Mouse (Mus musculus) liver, embryonic 16.5 days (tissue): ENCODE measurements at regions not wholly inside any gene's neighbourhood (a gene's known extent, or its start where the extent isn't known, plus 50 kb on each side); places are given as distances from the start of the nearest gene placed in this dataset.

ENCODE experiments used
- ATAC-seq: fragments of 200-750 bp; cut with Nextera tagmentation; 2 replicates; pipeline ENCODE4 v1.8.0; 2017; ENCODE audit warnings: low read depth, mild to moderate bottlenecking, moderate number of reproducible peaks, moderate library complexity
- H3K27ac ChIP-seq: fragments of 300-500 bp; sonication (generic); 2 replicates; pipeline ENCODE4 v1.5.1; 2014; ENCODE audit warnings: mild to moderate bottlenecking, low read length
- H3K27me3 ChIP-seq: fragments of 300-500 bp; sonication (generic); 2 replicates; pipeline ENCODE4 v1.6.1; 2014; ENCODE audit warnings: low read depth, low read length, mixed read lengths; ENCODE audit not compliant: control insufficient read depth, insufficient read depth
- H3K36me3 ChIP-seq: fragments of 300-500 bp; sonication (generic); 2 replicates; pipeline ENCODE4 v1.6.1; 2014; ENCODE audit warnings: mild to moderate bottlenecking; ENCODE audit not compliant: control insufficient read depth, insufficient read depth
- H3K4me1 ChIP-seq: fragments of 300-500 bp; sonication (generic); 2 replicates; pipeline ENCODE4 v1.6.1; 2014; ENCODE audit warnings: low read depth, low read length, mixed read lengths; ENCODE audit not compliant: control insufficient read depth
- H3K4me2 ChIP-seq: fragments of 300-500 bp; sonication (generic); 2 replicates; pipeline ENCODE4 v1.6.1; 2014; ENCODE audit warnings: low read depth, low read length, mixed read lengths
- H3K4me3 ChIP-seq: fragments of 300-500 bp; sonication (generic); 2 replicates; pipeline ENCODE4 v1.5.1; 2014; ENCODE audit warnings: low read depth, mild to moderate bottlenecking, low read length
- H3K9ac ChIP-seq: fragments of 300-500 bp; sonication (generic); 2 replicates; pipeline ENCODE4 v1.6.1; 2014; ENCODE audit warnings: low read depth, low read length
- H3K9me3 ChIP-seq: fragments of 300-500 bp; sonication (generic); replicated peaks from 2 replicates; pipeline ENCODE4 v1.6.1; 2016; ENCODE audit warnings: low read length; ENCODE audit not compliant: control insufficient read depth
- WGBS: fragments of 180-500 bp; shearing (Covaris S2); extraction: QIAGEN DNeasy Blood & Tissue Kit; methylation state at CpG from one replicate; pipeline ENCODE4 v1.1.7; 2014; ENCODE audit not compliant: insufficient replicate concordance; 5-methylcytosine and 5-hydroxymethylcytosine counted together

DNA sequence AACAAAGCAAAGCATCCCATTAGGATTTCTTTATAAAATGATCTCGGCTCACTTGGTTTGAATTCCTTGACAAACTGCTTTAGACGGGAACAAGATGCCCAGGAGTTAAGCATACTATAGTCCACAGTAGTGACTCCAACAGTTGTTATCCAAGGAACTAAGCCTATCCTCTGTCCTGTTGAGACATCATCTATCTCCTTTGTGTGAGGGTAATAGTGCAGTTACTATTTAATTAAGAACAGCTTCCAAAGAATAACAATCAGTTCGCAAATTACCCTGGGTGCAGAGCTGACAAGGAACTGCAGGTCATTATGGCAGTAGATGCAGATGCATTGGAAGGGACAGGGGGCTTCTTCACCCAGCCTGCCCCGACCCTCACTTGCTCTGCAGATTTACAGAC is 115.7 kb upstream of the Slc24a5 start:
- H3K4me2 ChIP-seq, result no peak overlapping the region
- no peak overlapping the region for H3K9ac ChIP-seq
- no peaks in the 10 kb centered on the region for H3K27me3 ChIP-seq
- H3K9me3 ChIP-seq, result no peaks in the 10 kb centered on the region
- no peaks in the 10 kb centered on the region for H3K4me1 ChIP-seq
- no peak overlapping the region for H3K4me3 ChIP-seq
- 55% methylated on average over 4 of the region's 4 CpGs for WGBS
- no peak overlapping the region for H3K27ac ChIP-seq
- no peaks in the 10 kb centered on the region for H3K36me3 ChIP-seq
- ATAC-seq, result no peak

DNA sequence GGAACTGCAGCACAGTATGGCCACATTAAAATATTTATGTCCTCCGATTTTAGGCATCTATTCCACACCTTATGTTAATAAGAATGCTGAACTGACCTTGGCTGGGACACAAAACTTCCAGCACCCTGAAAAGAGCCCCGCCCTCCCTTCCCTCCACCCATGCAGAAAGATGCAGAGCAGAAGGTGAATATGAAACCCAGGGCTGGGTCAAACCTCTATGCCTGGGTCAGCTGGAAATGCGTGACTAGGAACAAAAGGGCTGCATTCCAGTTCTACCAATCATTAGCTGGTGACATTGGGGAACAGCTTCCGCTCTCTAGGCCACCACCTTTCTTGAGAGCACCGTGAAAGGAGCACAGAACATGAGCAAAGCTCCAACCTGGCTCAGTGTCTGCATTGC is 114.9 kb upstream of the Slc24a5 start:
- H3K4me3 ChIP-seq, result no peak overlapping the region
- no peaks in the 10 kb centered on the region for H3K4me1 ChIP-seq
- H3K4me2 ChIP-seq, result no peak overlapping the region
- H3K9ac ChIP-seq, result no peak overlapping the region
- 58% methylated on average over 5 of the region's 5 CpGs for WGBS
- H3K27ac ChIP-seq, result no peak overlapping the region
- no peaks in the 10 kb centered on the region for H3K9me3 ChIP-seq
- no peaks in the 10 kb centered on the region for H3K36me3 ChIP-seq
- no peaks in the 10 kb centered on the region for H3K27me3 ChIP-seq
- no peak for ATAC-seq

DNA sequence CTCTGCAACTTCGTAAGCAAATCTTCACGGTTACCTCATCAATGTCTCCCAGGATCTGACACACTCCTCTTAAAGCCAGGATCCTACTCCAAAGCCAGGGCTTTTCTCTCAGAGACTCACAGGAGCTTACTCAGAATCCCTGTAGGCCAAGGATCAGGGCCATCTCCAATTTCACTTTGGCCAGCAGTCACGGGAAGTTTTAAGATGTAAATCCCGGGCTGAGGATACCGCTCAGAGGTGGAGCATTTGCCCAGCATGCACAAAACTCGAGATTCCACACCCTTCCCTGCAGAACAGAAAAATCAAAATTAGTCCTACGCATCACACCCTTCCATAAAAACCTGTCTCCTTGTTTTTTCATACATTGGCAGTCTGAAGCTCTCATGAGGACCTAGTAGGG is 112.1 kb upstream of the Slc24a5 start:
- H3K27ac ChIP-seq, result no peak overlapping the region
- 51% methylated on average over 7 of the region's 7 CpGs for WGBS
- no peaks in the 10 kb centered on the region for H3K4me1 ChIP-seq
- no peaks in the 10 kb centered on the region for H3K36me3 ChIP-seq
- ATAC-seq, result no peak
- no peaks in the 10 kb centered on the region for H3K27me3 ChIP-seq
- H3K4me2 ChIP-seq, result no peak overlapping the region
- no peak overlapping the region for H3K4me3 ChIP-seq
- no peak overlapping the region for H3K9ac ChIP-seq
- H3K9me3 ChIP-seq, result no peaks in the 10 kb centered on the region

DNA sequence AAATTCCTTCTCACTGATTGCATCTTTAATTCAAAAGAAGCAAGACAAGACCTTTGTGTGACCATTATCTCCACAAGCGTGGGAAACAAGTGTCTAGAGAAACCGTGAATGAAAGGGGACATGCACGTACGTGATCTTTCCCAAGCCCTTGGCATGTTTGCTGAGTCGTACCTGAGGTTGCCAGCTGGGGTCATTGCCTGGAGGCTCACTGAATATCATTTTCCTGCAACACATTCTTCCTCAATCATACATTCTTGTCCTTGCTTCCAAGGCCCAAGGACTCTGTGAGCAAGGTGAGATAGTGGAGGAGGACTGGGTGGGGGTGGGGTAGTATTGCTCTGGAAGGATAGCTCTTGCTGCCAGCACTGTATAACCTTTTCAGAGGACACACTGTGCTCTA is 108.5 kb upstream of the Slc24a5 start:
- Histone ChIP-seq H3K27ac (no peak overlapping the region), H3K4me3 (no peak overlapping the region), H3K9ac (no peak overlapping the region), H3K4me2 (no peak overlapping the region), H3K36me3 (no peaks in the 10 kb centered on the region), H3K4me1 (no peaks in the 10 kb centered on the region), H3K27me3 (no peaks in the 10 kb centered on the region), H3K9me3 (no peaks in the 10 kb centered on the region)
- 72% methylated on average over 5 of the region's 5 CpGs for WGBS
- no peak for ATAC-seq

DNA sequence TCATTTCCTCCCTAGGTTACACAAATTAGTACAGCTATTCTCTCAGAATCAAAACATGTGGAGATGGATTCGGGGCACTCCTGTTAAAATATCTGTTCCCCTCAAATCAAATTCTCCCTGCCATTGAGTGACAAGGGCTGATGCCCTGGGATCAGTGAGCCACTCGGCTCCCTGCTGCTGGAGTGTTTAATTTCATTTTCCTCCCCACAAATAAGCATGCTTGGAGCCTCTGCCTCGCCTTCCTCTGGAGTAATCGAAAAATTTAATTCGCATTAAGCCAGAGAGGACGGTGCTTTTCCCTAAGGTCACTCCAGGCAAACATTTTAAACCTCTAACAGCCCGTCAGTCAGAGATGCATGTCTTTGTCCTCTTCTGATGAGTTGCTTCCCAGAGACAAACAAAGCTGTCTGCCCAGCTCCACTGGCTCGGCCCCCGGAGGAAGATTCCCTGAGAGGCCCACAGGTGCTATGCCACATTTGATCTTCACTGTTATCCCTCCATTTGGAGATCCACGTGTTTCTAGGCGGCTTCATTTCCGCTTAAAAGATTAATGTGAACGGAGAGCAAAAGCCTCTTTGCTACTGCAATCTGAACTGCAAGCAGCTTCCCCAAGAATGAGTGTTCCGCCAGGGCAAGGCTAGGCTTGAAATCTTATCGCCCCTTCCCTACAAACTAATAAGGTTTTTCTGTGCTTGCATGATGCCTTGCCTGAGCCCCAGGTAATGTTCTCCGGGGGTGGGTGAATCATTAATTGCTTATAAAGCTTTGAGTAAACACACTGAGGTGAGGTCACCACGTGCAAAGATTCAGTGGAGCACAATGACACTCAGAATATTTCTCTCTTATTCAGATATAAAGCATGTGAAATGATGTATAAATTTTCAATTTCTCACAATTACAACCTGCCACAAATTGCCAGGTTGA is 95.8 kb upstream of the Slc24a5 start:
- no peaks in the 10 kb centered on the region for H3K36me3 ChIP-seq
- WGBS, result 50% methylated on average over 17 of the region's 17 CpGs
- H3K27me3 ChIP-seq, result no peaks in the 10 kb centered on the region
- H3K4me1 ChIP-seq, result no peaks in the 10 kb centered on the region
- H3K9ac ChIP-seq, result no peak overlapping the region
- H3K27ac ChIP-seq, result no peak overlapping the region
- no peak overlapping the region for H3K4me3 ChIP-seq
- no peak for ATAC-seq
- H3K4me2 ChIP-seq, result no peak overlapping the region
- H3K9me3 ChIP-seq, result no peaks in the 10 kb centered on the region

DNA sequence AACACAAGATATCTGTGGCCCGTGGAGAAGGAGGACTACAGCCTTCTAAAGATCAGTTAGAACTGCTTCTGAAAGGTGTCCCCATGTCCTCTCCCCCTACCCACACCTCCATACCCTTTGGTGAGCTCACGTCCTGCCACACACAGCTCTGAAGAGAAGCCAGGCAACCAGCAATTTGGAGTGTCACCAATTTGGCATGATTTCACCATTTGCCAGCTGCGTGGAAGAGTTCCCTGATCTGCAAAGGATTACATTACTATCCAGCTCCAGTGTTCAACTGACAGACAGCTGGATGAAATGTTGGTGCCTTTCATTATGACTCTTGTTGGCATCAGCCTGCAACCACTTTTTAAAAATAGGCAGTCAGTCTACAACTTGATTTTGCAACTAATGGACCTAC is 92.8 kb upstream of the Slc24a5 start:
- H3K36me3 ChIP-seq, result no peaks in the 10 kb centered on the region
- no peak overlapping the region for H3K27ac ChIP-seq
- H3K4me3 ChIP-seq, result no peak overlapping the region
- no peak for ATAC-seq
- no peak overlapping the region for H3K9ac ChIP-seq
- no peaks in the 10 kb centered on the region for H3K4me1 ChIP-seq
- no peak overlapping the region for H3K4me2 ChIP-seq
- H3K9me3 ChIP-seq, result no peaks in the 10 kb centered on the region
- no peaks in the 10 kb centered on the region for H3K27me3 ChIP-seq
- WGBS, result 34% methylated on average over 3 of the region's 3 CpGs

DNA sequence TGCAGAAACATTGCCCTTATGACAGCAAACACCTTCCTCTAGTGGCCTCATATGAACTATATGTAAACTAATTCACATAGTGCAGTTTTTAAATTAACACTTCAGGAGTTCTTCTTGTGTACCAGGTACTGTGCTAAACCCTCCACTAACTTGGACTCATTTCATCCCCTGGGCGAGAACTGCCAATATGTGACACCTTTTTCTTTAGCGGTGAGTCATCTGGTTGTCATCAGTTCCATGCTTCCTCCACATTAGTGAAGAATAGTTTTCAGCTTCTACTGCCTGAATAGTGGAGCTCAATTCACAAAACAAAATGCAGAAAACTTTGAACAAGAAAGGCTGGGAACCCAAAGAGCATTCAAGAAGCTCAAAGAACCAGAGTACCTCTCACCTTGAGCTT is 76.9 kb upstream of the Slc24a5 start:
- Histone ChIP-seq H3K4me1 (no peaks in the 10 kb centered on the region), H3K4me2 (no peak overlapping the region), H3K9ac (no peak overlapping the region), H3K27ac (no peak overlapping the region), H3K9me3 (no peaks in the 10 kb centered on the region), H3K27me3 (no peaks in the 10 kb centered on the region), H3K36me3 (no peaks in the 10 kb centered on the region), H3K4me3 (no peak overlapping the region)
- WGBS, result 76% methylated on average over 2 of the region's 2 CpGs
- no peak for ATAC-seq

DNA sequence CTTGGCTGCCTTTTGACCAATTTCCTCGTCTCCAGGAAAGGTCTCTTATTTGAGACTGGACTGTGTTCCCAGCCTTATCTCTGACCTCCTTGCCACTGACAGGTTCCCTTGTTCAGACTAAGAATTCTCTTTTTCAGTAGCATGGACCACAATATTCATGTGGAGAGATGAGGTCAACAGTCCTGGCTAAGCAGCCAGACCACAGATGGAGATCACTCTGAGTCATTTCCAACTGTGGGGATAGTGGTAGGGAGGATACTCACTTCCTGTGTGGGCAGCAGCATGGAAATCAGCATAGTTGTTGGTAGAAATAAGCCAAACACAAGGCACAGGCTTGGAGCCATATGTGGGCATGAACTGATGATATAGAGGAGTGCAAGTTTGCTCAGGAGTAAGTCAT is 52.9 kb upstream of the Slc24a5 start:
- 39% methylated on average over 1 of the region's 1 CpGs for WGBS
- H3K9ac ChIP-seq, result no peak overlapping the region
- H3K4me2 ChIP-seq, result no peak overlapping the region
- no peaks in the 10 kb centered on the region for H3K27me3 ChIP-seq
- no peak overlapping the region for H3K4me3 ChIP-seq
- no peaks in the 10 kb centered on the region for H3K4me1 ChIP-seq
- H3K36me3 ChIP-seq, result no peaks in the 10 kb centered on the region
- H3K9me3 ChIP-seq, result no peaks in the 10 kb centered on the region
- no peak overlapping the region for H3K27ac ChIP-seq
- ATAC-seq, result no peak

DNA sequence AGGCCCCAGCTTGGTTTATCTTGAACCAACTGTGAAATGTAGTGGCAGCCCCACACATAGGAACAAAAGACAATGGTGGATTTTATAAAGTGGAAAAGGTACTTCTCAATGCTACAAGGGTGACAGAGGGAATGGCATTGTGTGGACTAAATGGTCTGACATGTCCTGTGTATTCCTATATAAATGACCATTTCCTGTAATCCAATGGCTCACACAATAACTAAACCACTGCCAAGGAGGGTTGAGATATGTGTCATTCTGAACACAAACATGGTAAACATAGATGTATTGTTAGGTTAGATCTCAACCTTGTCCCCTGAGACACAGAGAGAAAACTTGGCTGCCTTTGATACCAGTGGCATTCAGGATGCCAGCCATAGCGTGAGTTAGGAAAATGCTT is 51.0 kb upstream of the Slc24a5 start:
- no peak for ATAC-seq
- Histone ChIP-seq H3K9ac (no peak overlapping the region), H3K4me3 (no peak overlapping the region)

More for the DNA sequence above, 51.0 kb upstream of the Slc24a5 start:
- no peak overlapping the region for H3K27ac ChIP-seq
- WGBS, result 74% methylated on average over 1 of the region's 1 CpGs
- H3K4me1 ChIP-seq, result no peaks in the 10 kb centered on the region
- H3K4me2 ChIP-seq, result no peak overlapping the region
- H3K36me3 ChIP-seq, result no peaks in the 10 kb centered on the region
- H3K9me3 ChIP-seq, result no peaks in the 10 kb centered on the region
- no peaks in the 10 kb centered on the region for H3K27me3 ChIP-seq
